Mouse (Mus musculus): Measurements from ENCODE around the gene Col6a4.

The Col6a4 gene

GRCm38 (mm10) chr9:106096683-106097082, at the start of gene Col6a4:
Col6a4 (minus strand) TSS chr9:106096783.
- no peak for DNase-seq (ENCODE audit: low spot score)

GRCm38 (mm10) chr9:106145582-106145981, 49.0 kb upstream of the Col6a4 start:
- DNase-seq (ENCODE audit: low spot score), result no peak

GRCm38 (mm10) chr9:106144176-106144575, 47.6 kb upstream of the Col6a4 start:
- no peak for DNase-seq (ENCODE audit: low spot score)

GRCm38 (mm10) chr9:106141955-106142354, 45.4 kb upstream of the Col6a4 start:
- DNase-seq (ENCODE audit: low spot score), result no peak

- peak; percentile 54 for DNase-seq (ENCODE audit: low spot score)
Observed at GRCm38 (mm10) chr9:106139763-106140162, 43.2 kb upstream of the Col6a4 start.

- DNase-seq (ENCODE audit: low spot score), result no peak
Observed at GRCm38 (mm10) chr9:106137671-106138216, 41.2 kb upstream of the Col6a4 start.

GRCm38 (mm10) chr9:106130250-106130649, 33.7 kb upstream of the Col6a4 start:
- DNase-seq (ENCODE audit: low spot score), result no peak

GRCm38 (mm10) chr9:106129072-106129471, 32.5 kb upstream of the Col6a4 start:
- DNase-seq (ENCODE audit: low spot score), result no peak

- peak; percentile 28 for DNase-seq (ENCODE audit: low spot score)
Observed at GRCm38 (mm10) chr9:106126786-106127251, 30.2 kb upstream of the Col6a4 start.

- peak; percentile 27 for DNase-seq (ENCODE audit: low spot score)
Observed at GRCm38 (mm10) chr9:106123599-106123998, 27.0 kb upstream of the Col6a4 start.

GRCm38 (mm10) chr9:106119075-106119474, 22.5 kb upstream of the Col6a4 start:
- no peak for DNase-seq (ENCODE audit: low spot score)

- DNase-seq (ENCODE audit: low spot score), result peak; percentile 26
Observed at GRCm38 (mm10) chr9:106115801-106116424, 19.3 kb upstream of the Col6a4 start.

- peak; percentile 77 for DNase-seq (ENCODE audit: low spot score)
Observed at GRCm38 (mm10) chr9:106112770-106113423, 16.3 kb upstream of the Col6a4 start.

- DNase-seq (ENCODE audit: low spot score), result no peak
Observed at GRCm38 (mm10) chr9:106106241-106106640, 9.7 kb upstream of the Col6a4 start.

- DNase-seq (ENCODE audit: low spot score), result no peak
Observed at GRCm38 (mm10) chr9:106104401-106104800, 7.8 kb upstream of the Col6a4 start.

GRCm38 (mm10) chr9:106101166-106101565, 4.6 kb upstream of the Col6a4 start:
- DNase-seq (ENCODE audit: low spot score), result no peak

- DNase-seq (ENCODE audit: low spot score), result no peak
Observed at GRCm38 (mm10) chr9:106100262-106100661, 3.7 kb upstream of the Col6a4 start.

- no peak for DNase-seq (ENCODE audit: low spot score)
Observed at GRCm38 (mm10) chr9:106099379-106100021, 2.9 kb upstream of the Col6a4 start.

- DNase-seq (ENCODE audit: low spot score), result no peak
Observed at GRCm38 (mm10) chr9:106081528-106081927, 15.1 kb downstream of the Col6a4 start.

GRCm38 (mm10) chr9:106080261-106081033, 16.1 kb downstream of the Col6a4 start:
- DNase-seq (ENCODE audit: low spot score), result no peak

GRCm38 (mm10) chr9:106077953-106078352, 18.6 kb downstream of the Col6a4 start:
- DNase-seq (ENCODE audit: low spot score), result no peak

- no peak for DNase-seq (ENCODE audit: low spot score)
Observed at GRCm38 (mm10) chr9:106076234-106076633, 20.3 kb downstream of the Col6a4 start.
